Mouse (Mus musculus) left cerebral cortex, adult 8-10 months (tissue): Measurements from ENCODE around the gene Cd163. TPM values are rescaled to one million over a fixed set of nuclear protein-coding genes. Genes with fewer than 3 reads are reported as not detected.

Experiments
- DNase-seq, 2 experiments: peaks; one replicate each; pipeline ENCODE4 v3.0.0; 2022; ENCODE audit warnings: low spot score in 2 of 2
- total RNA-seq, 4 experiments: library from RNA; stranded (reverse); gene quantifications; 2 replicates each; pipeline ENCODE4 v1.2.4; 2022

Cd163 gene
- total RNA-seq, 4 experiments from 2014 or later: 1.6 to 2.7 (median 2.1) TPM

GRCm38 (mm10) chr6:124360549-124360948, 56.1 kb downstream of the Cd163 start:
- no peak for DNase-seq

DNA sequence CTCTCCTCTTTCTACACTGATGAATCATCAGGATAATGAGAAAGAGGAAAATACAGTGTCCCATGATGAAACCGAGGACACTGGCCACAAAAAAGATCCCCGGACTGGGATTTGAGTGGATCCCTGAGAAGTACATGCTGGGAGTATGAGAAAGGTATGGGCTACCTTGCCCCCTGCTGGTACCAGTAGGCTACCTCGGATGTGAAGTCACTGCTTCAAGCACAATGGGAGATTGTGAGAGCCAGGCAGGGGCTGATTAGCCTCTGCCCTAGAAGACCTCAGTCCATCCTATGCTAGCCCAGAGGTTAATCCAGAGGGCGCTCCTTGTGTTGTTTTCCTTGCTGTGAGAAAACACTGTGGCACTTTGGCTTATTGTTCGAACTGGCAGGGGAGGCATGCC, 59.9 kb downstream of the Cd163 start:
- DNase-seq: no peak

- no peak for DNase-seq
Observed at GRCm38 (mm10) chr6:124373584-124374206, 69.2 kb downstream of the Cd163 start.

DNA sequence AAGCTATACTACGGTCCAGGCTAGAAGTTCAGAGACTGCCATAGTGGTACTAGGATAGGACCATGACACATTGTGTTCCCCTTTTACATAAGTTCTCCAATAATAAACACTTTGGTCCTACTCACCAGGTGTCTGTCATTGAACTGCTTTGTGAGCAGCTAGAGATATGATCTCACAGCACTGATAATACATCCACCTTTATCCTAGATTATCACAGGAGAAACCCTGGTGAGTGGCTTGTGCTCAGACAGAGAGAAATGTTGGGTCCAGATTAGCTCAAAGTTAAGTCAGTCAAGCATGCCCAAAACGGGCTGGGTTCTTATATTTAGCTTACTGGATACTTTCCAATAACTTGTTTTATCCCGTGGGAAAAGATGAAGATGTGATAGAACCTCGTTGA, 70.2 kb downstream of the Cd163 start:
- DNase-seq: no peak

GRCm38 (mm10) chr6:124375435-124375884, 71.0 kb downstream of the Cd163 start:
- no peak for DNase-seq

GRCm38 (mm10) chr6:124376311-124376710, 71.9 kb downstream of the Cd163 start:
- no peak for DNase-seq

DNA sequence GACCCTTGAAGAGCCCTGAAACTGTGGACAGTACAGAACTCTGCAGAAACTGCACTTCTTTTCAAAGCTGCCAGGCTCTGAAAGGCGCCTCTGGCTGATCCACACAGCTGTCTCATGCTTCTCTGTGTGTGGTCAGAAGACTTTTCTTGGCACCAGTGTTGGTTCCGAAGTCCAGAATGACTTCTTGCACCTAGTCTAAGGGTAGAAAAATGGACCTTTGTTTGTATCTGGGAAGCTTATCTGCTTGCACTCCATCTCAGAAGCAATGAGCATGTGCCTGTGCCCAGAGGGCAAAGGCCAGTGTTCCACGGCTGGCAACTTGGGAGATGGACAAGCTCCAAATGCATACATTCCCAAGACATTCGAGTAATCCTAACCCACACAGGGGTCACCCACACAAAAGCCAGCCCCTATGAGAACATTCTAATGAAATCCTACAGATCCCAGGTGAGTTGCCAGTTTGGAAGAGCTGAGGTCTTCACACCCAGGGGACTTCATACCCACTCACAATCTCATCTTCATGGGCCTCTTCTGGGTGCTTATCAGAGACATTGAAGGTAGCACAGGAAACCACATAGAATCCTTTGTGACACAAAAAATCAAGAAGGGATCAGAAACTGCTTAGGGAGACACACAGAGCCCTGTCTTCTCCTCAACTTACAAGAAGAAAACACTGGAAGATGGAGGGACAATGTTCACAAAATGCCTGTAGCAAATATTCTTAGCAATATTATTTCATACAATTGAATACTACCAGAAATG, 73.2 kb downstream of the Cd163 start:
- no peak for DNase-seq

DNA sequence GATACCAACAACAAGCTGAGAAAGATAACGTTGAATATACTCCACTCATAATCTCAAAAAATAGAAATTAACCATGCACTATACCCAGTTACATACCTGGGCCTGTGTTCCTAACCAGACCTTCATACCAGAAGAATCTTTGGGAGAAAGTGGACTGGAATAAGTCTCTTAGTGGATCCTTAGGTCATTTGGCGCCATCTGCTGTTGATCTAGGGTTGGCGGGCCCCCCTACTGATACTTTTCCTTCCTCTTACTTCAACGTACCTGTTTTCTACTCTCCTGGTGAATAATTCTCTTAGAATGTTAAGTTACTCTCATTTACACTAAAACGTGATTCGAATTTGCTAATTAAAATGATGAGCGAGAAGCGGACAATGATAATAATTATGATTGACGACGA, 74.9 kb downstream of the Cd163 start:
- peak in 1 of 2 experiments; percentile 25 for DNase-seq

Other genes starting within 250 kb of the Cd163 start
- under 1 TPM in 2 of 4 experiments, not detected in 2; 0.11 to 0.19 TPM for gene Vmn2r27, start 72.8 kb upstream of the Cd163 start, total RNA-seq
- gene Pex5, start 110.4 kb downstream of the Cd163 start, total RNA-seq: 10 to 100 TPM; 53.0 to 56.3 (median 53.8) TPM
- gene Clstn3, start 160.1 kb downstream of the Cd163 start, total RNA-seq: 100 to 1,000 TPM; 331 to 359 (median 336) TPM
- under 1 TPM; 0.19 to 0.49 (median 0.45) TPM for gene C1rl, start 188.5 kb downstream of the Cd163 start, total RNA-seq
- 1 to 10 TPM; 1.7 to 2.2 (median 1.9) TPM for gene C1ra, start 207.7 kb downstream of the Cd163 start, total RNA-seq
- gene C1s1, start 237.7 kb downstream of the Cd163 start, total RNA-seq: 1 to 10 TPM in 3 of 4 experiments, under 1 TPM in 1; 0.93 to 3.0 (median 1.2) TPM